Mouse (Mus musculus) midbrain, embryonic 15.5 days (tissue): Measurements from ENCODE around the gene Map3k12. TPM values are rescaled to one million over a fixed set of nuclear protein-coding genes. Genes with fewer than 3 reads are reported as not detected.

Source experiments
- ATAC-seq: fragments of 200-750 bp; cut with Nextera tagmentation; replicated peaks from 2 replicates; pipeline ENCODE4 v1.8.0; 2017; ENCODE audit warnings: moderate TSS enrichment
- H3K27ac ChIP-seq: fragments of 300-500 bp; sonication (generic); 2 replicates; pipeline ENCODE4 v1.5.1; 2015; ENCODE audit warnings: mild to moderate bottlenecking, inconsistent platforms
- H3K27me3 ChIP-seq: fragments of 300-500 bp; sonication (generic); replicated peaks from 2 replicates; pipeline ENCODE4 v1.6.1; 2015; ENCODE audit warnings: inconsistent platforms
- H3K36me3 ChIP-seq: fragments of 300-500 bp; sonication (generic); replicated peaks from 2 replicates; pipeline ENCODE4 v1.6.1; 2015; ENCODE audit warnings: inconsistent platforms
- H3K4me1 ChIP-seq: fragments of 300-500 bp; sonication (generic); 2 replicates; pipeline ENCODE4 v1.6.1; 2015; ENCODE audit warnings: inconsistent platforms
- H3K4me2 ChIP-seq: fragments of 300-500 bp; sonication (generic); 2 replicates; pipeline ENCODE4 v1.6.1; 2015; ENCODE audit warnings: inconsistent platforms, mild to moderate bottlenecking, moderate library complexity
- H3K4me3 ChIP-seq: fragments of 300-500 bp; sonication (generic); 2 replicates; pipeline ENCODE4 v1.5.1; 2015; ENCODE audit warnings: mild to moderate bottlenecking, inconsistent platforms
- H3K9ac ChIP-seq: fragments of 300-500 bp; sonication (generic); 2 replicates; pipeline ENCODE4 v1.6.1; 2015; ENCODE audit warnings: mild to moderate bottlenecking, inconsistent platforms
- H3K9me3 ChIP-seq: fragments of 300-500 bp; sonication (generic); 2 replicates; pipeline ENCODE4 v1.6.1; 2016; ENCODE audit warnings: inconsistent platforms
- WGBS: fragments of 180-500 bp; shearing (Covaris S2); methylation state at CpG from one replicate; pipeline ENCODE4 v1.1.7; 2015; ENCODE audit warnings: mixed read lengths; 5-methylcytosine and 5-hydroxymethylcytosine counted together
- polyA plus RNA-seq: library from polyadenylated mRNA; unstranded; fragments of >200 nt; fragmentation: Nextera tagmentation; extraction: Ambion mirVana; gene quantifications from 2 replicates; pipeline ENCODE4 v1.2.1, GENCODE M21; 2015

Map3k12 gene
- polyA plus RNA-seq, 1 experiment from 2014 or later, result 63.6 TPM

DNA sequence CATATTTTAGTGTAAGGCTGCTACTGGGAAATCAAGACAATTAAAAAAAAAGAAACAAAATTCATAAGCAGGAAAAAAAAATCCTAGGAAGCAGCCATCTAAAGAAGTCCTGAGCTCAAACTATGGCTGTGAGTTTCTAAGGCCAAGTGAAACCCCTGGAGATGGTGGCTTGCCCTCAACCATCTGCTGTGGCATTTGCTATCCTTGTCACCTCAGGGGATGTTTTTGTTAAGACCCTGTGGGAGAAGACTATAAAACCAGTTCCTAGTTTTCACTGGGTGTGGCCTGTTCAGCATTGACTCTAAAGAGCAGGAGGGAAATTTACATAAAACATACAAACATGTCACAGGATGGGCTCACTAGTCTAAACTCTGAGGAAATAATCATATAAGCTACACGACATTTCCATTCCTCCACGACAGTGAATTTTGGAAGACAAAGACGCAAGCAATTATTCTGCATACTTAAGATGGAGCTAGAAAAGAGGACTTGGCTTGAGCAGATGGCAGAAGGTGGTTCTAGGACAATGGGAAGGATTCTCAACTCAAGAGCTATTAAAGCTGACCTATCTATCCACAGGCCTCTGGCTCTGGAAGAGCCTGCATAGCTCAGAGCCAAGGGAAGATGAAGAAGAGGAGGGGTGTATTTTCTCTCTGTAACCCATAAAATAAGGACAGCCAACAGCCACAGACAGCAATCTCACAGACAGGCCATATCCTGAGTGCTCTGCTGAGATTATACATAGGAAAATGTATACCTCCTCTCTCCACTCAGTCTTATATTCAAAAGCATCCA, 15.4 kb upstream of the Map3k12 start:
- no peak for ATAC-seq
- Histone ChIP-seq H3K4me1 (no peaks in the 10 kb centered on the region), H3K27me3 (no peaks in the 10 kb centered on the region), H3K4me2 (no peak overlapping the region), H3K27ac (no peak overlapping the region), H3K36me3 (peaks cover 39% of the 10 kb centered on the region), H3K9ac (no peak overlapping the region), H3K4me3 (no peak overlapping the region), H3K9me3 (no peaks in the 10 kb centered on the region)
- WGBS, result 87% methylated on average over 3 of the region's 3 CpGs

DNA sequence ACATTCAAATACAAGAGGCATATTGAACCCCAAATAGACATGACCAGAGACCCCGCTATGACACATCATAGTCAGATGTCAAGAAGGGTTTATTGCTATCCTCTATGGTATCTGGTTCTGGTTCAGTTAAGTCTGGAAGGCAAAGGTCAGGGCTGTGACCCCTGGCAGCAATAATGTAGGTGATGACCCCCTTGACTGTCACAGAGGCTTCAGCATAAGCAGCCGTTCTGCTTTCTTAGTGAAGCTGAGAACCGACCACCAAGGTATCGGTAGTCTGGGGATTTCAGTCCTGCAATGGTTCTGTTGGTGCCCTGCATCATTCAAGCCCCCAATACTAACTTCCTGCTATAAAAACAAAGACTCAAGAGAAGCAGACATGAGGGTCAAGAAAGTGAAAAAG, 14.7 kb upstream of the Map3k12 start:
- 87% methylated on average over 4 of the region's 4 CpGs for WGBS
- Histone ChIP-seq H3K36me3 (peaks cover 36% of the 10 kb centered on the region), H3K9ac (no peak overlapping the region), H3K4me3 (no peak overlapping the region), H3K27me3 (no peaks in the 10 kb centered on the region), H3K27ac (no peak overlapping the region), H3K4me1 (no peaks in the 10 kb centered on the region), H3K9me3 (no peaks in the 10 kb centered on the region), H3K4me2 (no peak overlapping the region)
- no peak for ATAC-seq

DNA sequence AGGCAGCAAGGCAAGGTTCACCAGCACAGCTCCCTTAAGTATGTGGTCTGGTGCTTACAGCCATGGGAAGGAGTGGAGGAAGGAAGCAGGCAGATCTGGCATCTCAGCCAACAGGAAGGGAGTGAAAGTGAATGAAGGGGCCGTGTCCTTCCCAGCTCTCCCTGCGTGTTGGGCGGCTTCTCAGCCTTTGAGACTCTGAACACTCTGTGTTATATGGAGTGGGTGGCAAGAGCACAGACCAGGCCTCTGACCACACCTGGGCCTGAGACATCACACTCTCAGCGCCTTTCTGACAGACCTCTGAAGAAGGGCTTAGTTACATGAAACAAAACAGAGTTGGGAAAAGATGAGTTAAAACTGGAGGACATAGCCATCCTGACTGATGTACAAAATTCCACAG, 13.7 kb upstream of the Map3k12 start:
- ATAC-seq, result no peak
- Histone ChIP-seq H3K4me1 (no peaks in the 10 kb centered on the region), H3K27me3 (no peaks in the 10 kb centered on the region), H3K4me3 (no peak overlapping the region), H3K36me3 (peaks cover 30% of the 10 kb centered on the region), H3K4me2 (no peak overlapping the region), H3K9me3 (no peaks in the 10 kb centered on the region), H3K27ac (no peak overlapping the region), H3K9ac (no peak overlapping the region)
- 93% methylated on average over 4 of the region's 4 CpGs for WGBS

DNA sequence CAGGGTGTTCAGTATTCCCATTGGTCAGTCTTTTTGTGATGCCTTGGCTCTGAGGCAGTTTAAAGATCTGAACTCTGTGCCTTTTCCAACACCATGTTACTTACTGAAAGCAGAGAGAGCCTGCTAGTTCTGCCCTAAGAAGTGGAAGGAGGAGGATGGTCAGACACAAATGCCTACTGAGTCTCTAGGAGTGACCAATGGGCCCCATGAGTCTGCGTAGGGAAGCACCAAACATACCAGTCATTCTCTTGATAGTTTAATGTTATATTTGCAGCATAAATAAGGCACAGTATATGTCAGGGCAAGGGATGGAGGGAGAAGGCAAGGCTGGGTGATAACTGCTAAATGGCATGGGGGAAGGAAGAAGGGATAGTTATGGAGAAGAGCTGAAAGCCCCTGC, 11.5 kb upstream of the Map3k12 start:
- ATAC-seq, result no peak
- Histone ChIP-seq H3K27ac (no peak overlapping the region), H3K4me1 (no peaks in the 10 kb centered on the region), H3K4me2 (no peak overlapping the region), H3K9me3 (no peaks in the 10 kb centered on the region), H3K4me3 (no peak overlapping the region), H3K36me3 (peaks cover 26% of the 10 kb centered on the region; the same call in 1 of the 2 replicates), H3K9ac (no peak overlapping the region), H3K27me3 (no peaks in the 10 kb centered on the region)
- WGBS, result 100% methylated on average over 1 of the region's 1 CpGs

DNA sequence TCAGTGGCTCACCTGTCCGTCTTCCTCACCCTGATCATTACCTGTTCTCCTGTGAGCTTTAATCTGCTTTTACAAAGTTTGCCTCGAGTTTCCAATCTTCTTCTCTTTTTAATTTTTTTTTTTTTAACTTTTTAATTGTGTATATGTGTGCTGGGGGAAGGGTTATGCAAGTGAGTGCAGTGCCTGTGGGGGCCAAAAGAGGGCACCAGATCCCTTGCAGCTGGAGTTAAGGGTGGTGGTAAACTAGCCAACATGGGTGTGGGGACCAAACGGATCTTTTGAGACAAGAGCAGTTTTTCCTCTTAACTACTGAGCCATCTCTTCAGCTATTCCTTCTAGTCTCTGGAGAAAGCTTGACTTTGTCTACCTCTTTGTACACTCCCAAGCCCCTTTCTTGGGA, 11.1 kb upstream of the Map3k12 start:
- Histone ChIP-seq H3K27me3 (no peaks in the 10 kb centered on the region), H3K27ac (no peak overlapping the region), H3K4me3 (no peak overlapping the region), H3K36me3 (peaks cover 21% of the 10 kb centered on the region; the same call in 1 of the 2 replicates), H3K4me2 (no peak overlapping the region), H3K4me1 (no peaks in the 10 kb centered on the region), H3K9ac (no peak overlapping the region), H3K9me3 (no peaks in the 10 kb centered on the region)
- no peak for ATAC-seq
- WGBS, result 75% methylated on average over 3 of the region's 3 CpGs

DNA sequence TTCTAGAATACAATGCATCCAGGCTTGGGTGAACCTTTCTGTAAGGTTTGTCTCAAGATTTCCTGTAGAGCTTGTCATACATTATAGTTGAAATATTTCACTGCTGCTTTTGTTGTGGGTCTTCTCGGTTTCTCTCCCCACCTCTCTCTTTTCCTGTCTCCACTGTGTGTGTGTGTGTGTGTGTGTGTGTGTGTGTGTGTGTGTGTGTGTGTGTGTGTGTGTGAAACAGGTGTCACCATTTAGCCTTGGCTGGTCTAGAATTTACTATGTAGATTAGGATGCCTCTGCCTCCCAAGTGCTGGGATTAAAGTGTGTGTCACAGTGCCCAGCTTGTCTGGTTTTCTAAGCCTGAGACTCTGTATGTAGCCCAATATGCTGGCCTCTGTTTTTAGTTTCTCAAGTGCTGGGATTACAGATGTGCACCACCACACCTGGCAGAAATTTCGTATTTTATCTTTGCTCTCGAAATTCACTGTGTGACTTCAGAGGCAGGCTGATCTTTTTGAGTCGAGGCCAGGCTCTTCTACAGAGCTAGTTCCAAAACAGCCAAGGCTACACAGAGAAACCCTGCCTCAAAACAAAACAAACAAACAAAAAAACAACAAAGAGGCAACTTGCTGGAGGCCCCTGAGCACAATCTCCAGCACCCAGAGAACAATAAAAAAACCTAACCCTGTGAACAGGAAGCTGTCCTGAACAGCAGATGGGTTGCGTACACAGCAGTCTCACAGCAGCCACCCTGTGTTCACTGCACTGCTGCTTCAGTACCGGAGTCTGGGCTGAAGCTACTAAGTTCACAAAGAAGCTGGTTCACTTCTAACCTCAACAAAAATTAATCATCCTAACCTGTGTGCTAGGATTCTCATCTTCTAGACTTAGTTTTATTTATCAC, 9.5 kb upstream of the Map3k12 start:
- no peak for ATAC-seq
- no peak overlapping the region for H3K9ac ChIP-seq
- no peaks in the 10 kb centered on the region for H3K4me1 ChIP-seq
- no peak overlapping the region for H3K27ac ChIP-seq
- 92% methylated on average over 6 of the region's 6 CpGs for WGBS
- H3K27me3 ChIP-seq, result no peaks in the 10 kb centered on the region
- H3K4me3 ChIP-seq, result no peak overlapping the region
- H3K9me3 ChIP-seq, result no peaks in the 10 kb centered on the region
- H3K36me3 ChIP-seq, result peaks cover 19% of the 10 kb centered on the region; the same call in 1 of the 2 replicates
- no peak overlapping the region for H3K4me2 ChIP-seq

DNA sequence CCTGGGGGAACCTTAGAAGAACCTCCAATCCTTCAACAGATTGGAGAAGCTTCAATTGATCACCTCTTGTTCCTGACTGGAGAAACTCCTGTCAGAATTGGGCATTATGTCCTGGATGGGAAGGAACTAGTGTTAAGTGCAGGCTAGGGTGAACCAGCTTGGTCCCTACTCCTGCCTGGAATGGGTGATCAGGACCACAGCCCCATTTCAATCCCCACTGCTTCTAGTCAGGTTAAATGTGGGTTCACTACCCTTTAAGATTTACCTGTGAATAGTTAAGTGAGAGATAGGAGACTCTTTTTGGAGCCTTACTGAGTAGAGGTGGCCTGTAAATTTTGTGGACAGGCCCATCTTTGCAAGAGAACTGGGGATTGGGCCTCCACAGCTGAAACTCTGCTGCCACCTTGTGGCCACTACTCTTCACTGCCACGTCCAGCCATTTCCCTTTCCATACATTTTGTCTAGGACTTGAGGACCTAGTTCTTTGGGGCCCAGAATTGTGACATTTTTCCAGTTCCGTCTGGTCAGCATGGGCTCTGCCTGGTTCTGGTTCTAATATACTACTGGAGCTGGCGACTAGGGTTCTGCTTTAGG, 8.1 kb upstream of the Map3k12 start, which contains the start of gene Npff:
TSS of gene Npff (minus strand) at position 51 of the 594 bp plus-strand sequence.
- 9% methylated on average over 3 of the region's 3 CpGs for WGBS
- H3K9me3 ChIP-seq, result no peaks in the 10 kb centered on the region
- H3K4me1 ChIP-seq, result no peaks in the 10 kb centered on the region
- no peak within 1 kb of the TSS for H3K9ac ChIP-seq
- no peak within 1 kb of the TSS for H3K4me3 ChIP-seq
- no peaks in the 10 kb centered on the region for H3K27me3 ChIP-seq
- peaks cover 11% of the 10 kb centered on the region; the same call in 1 of the 2 replicates for H3K36me3 ChIP-seq
- ATAC-seq, result no peak
- 0 out of 2 replicates have a peak within 1 kb of the TSS, but pooled peaks have one; percentile 17 for H3K27ac ChIP-seq
- no peak within 1 kb of the TSS for H3K4me2 ChIP-seq

DNA sequence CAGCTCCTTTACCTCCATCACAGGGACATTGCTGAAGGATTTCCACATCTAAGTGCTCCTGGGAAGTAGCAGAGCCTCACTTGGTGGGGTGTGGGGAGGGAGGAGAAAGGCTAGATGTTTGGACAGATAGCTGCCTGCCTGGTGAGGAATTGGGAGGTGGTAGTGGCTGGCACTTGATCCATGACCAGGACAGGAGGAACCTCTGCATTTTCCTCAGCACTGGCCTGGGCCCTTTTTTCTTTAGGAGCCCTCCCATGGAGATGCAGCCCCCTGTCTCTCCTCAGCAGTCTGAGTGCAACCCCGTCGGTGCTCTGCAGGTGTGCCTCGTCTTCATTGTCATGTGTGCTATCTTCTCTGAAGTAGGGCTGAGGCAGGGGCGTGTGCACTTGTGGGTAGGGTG, 4.6 kb upstream of the Map3k12 start:
- ATAC-seq, result no peak
- Histone ChIP-seq H3K27me3 (no peaks in the 10 kb centered on the region), H3K4me3 (no peak overlapping the region), H3K36me3 (peaks cover 6% of the 10 kb centered on the region; the same call in 1 of the 2 replicates), H3K27ac (no peak overlapping the region), H3K4me1 (peaks cover 12% of the 10 kb centered on the region), H3K9me3 (no peaks in the 10 kb centered on the region), H3K4me2 (no peak overlapping the region), H3K9ac (no peak overlapping the region)
- WGBS, result 82% methylated on average over 4 of the region's 4 CpGs

DNA sequence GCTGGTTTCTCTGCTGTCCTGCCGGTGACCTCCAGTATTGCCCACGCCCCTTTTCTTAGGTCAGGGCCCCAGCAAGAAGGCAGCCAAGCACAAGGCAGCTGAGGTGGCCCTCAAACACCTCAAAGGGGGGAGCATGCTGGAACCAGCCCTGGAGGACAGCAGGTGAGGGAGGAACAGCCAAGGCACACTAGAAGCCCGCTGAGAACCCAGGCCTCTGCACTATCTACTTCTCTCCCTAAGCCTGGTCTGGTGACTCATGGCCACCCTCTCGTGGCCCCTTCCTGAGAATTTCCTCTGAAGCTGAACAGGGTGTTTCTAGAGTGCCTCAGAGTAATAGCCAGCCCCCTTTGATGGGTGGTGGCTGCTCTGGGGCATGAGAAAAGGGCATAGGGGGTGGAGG, 3.6 kb upstream of the Map3k12 start:
- no peaks in the 10 kb centered on the region for H3K9me3 ChIP-seq
- no peak for ATAC-seq
- WGBS, result 94% methylated on average over 4 of the region's 4 CpGs
- H3K9ac ChIP-seq, result no peak overlapping the region; the same call in 1 of the 2 replicates
- no peak overlapping the region for H3K4me3 ChIP-seq
- no peak overlapping the region for H3K4me2 ChIP-seq
- H3K4me1 ChIP-seq, result peaks cover 20% of the 10 kb centered on the region
- H3K36me3 ChIP-seq, result peaks cover 6% of the 10 kb centered on the region; the same call in 1 of the 2 replicates
- H3K27me3 ChIP-seq, result no peaks in the 10 kb centered on the region
- no peak overlapping the region for H3K27ac ChIP-seq

DNA sequence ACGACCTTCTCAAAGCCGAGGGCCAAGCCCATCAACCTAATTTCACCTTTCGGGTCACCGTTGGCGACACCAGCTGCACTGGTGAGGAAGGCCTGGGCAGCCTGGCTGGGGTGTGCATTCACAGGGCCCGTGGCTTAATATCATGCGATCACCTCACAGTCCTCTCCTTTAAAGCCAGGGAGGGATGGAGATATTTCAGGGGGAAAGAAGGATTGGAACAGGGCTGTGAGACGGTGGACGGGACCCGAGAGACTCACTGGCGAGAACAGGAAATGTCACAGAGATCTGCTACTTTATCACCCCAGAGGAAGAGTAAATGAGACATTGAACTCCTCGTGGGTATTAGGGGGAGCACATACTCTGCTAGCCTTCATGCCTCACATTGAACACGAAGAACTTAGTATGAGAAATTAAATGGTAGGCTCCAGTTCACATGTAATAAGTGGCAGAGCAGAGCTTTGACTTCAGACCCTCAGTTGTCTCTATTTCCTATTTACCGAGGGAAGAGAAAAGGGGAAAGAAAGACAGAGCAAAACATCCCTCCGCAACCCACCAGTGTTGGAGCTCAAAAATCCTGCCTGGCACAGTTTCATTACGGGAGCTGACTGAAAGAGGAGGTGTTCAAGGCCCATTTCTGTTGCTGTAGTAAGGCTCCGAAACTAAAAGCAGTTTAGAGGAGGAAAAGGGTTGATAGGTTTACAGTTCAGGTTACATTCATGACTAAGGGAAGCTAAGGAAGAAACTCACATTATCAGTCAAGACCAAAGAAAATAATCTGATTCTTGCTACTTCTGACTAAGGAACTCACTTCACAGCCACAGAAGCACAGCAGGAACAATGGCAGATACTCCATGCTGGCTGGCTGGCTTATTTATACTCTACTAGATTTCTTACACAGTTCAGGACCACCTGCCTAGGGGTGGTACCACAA, 2.6 kb upstream of the Map3k12 start:
- peak overlapping the region; percentile 88 for H3K4me2 ChIP-seq
- H3K27ac ChIP-seq, result peak overlapping the region; percentile 100
- H3K4me1 ChIP-seq, result peaks cover 29% of the 10 kb centered on the region
- H3K27me3 ChIP-seq, result no peaks in the 10 kb centered on the region
- 71% methylated on average over 17 of the region's 17 CpGs for WGBS
- H3K9ac ChIP-seq, result peak overlapping the region; percentile 83
- no peak for ATAC-seq
- peak overlapping the region; percentile 66 for H3K4me3 ChIP-seq
- H3K9me3 ChIP-seq, result no peaks in the 10 kb centered on the region
- peaks cover 6% of the 10 kb centered on the region; the same call in 1 of the 2 replicates for H3K36me3 ChIP-seq

DNA sequence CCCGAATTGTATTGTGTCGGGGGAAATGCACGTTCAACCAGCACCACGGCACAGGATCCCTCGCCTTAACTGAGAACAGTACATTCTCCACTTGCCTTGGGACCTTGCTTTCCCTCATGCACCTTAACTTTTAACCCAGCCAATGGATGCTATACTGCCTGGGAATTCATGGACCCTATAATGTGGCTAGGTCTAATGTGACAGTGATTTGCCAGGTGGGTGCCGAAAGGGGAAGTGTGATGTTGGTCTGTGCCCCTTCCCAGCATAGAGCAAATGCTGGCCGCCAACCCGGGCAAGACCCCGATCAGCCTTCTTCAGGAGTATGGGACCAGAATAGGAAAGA, 2.0 kb upstream of the Map3k12 start:
- peak overlapping the region; percentile 83 for H3K9ac ChIP-seq
- H3K36me3 ChIP-seq, result peaks cover 4% of the 10 kb centered on the region; the same call in 1 of the 2 replicates
- peaks cover 34% of the 10 kb centered on the region for H3K4me1 ChIP-seq
- peak overlapping the region; percentile 66 for H3K4me3 ChIP-seq
- 23% methylated on average over 9 of the region's 9 CpGs for WGBS
- peak overlapping the region; percentile 100 for H3K27ac ChIP-seq
- H3K27me3 ChIP-seq, result no peaks in the 10 kb centered on the region
- no peaks in the 10 kb centered on the region for H3K9me3 ChIP-seq
- H3K4me2 ChIP-seq, result peak overlapping the region; percentile 88
- ATAC-seq, result no peak
